Mouse (Mus musculus): ENCODE measurements around the gene D10Wsu102e.

DNA sequence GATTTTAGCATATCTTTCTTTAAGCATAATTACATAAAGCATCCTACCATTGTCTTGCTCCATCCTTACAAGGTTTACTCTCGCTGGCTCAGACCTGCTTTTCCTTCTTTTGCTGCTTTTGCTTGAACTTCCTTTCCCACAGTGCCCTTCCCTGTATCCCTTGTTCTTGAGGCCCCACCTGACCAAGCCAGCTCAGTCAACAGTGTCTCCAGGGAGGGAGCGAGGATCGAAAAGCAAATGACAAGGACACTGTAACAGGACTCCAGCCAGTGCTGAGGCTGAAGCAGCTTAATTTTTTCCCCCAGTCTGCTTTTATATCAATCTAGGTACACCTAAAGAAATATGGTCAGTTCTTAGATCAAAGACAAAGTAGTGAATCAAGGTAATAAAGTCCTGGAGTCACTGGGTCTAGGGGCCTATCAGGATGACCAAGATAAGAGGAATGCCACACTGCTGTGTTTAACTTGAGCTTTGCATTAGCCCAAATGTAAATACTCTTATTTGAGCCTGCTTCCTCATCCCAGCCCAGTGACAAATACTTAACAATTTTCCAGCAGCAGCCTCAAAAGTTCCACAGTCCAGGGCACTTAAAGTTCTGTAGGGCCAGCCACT, 14.1 kb downstream of the D10Wsu102e start:
- TF ChIP-seq CTCF (IDR thresholded peaks at IDR 0.05; ENCODE audit: low read depth, low read length) (no peak), GATA1 (IDR thresholded peaks at IDR 0.05; ENCODE audit: borderline replicate concordance, low read length) (no peak), TAL1 (conservative IDR thresholded peaks at IDR 0.05; ENCODE audit: low read depth, low read length) (no peak), GATA2 (IDR thresholded peaks at IDR 0.05; ENCODE audit: borderline replicate concordance, low read depth, low read length) (no peak), POLR2AphosphoS5 (IDR thresholded peaks at IDR 0.05; ENCODE audit: insufficient replicate concordance, low read depth, low read length) (no peak)

Measured in G1E (cell line).